Mouse (Mus musculus): ENCODE results near the gene Crip1. TPM values are rescaled to one million over a fixed set of nuclear protein-coding genes. Genes with fewer than 3 reads are reported as not detected.
A peak's percentile ranks its signal among the peaks of the same experiment; 100 is the strongest.
"Not testable (repeated sequence)": the region's sequence is repeated elsewhere in the genome, so short reads cannot be mapped to it uniquely, and the experiment has no call there.

Crip1 gene
- polyA plus RNA-seq, 1 experiment from 2014 or later = 102 TPM

- 0 out of 2 replicates have a peak overlapping the region, but pooled peaks have one; percentile 58 for H3K4me2 ChIP-seq
- H3K4me3 ChIP-seq (replicated peaks) = no peak overlapping the region
- H3K9ac ChIP-seq = no peak overlapping the region
- no peak for ATAC-seq (ENCODE audit: insufficient read depth)
- peaks cover 19% of the 10 kb centered on the region for H3K4me1 ChIP-seq (replicated peaks)
- H3K36me3 ChIP-seq (replicated peaks) = no peaks in the 10 kb centered on the region
- no peaks in the 10 kb centered on the region for H3K9me3 ChIP-seq (replicated peaks)
- 30% methylated on average over 4 of the region's 4 CpGs for WGBS (ENCODE audit: insufficient replicate concordance)
- H3K27ac ChIP-seq (replicated peaks) = no peak overlapping the region
- peaks cover 50% of the 10 kb centered on the region for H3K27me3 ChIP-seq
These were observed 40.9 kb downstream of the Crip1 start for GRCm38 (mm10) chr12:113187011-113187375.

DNA sequence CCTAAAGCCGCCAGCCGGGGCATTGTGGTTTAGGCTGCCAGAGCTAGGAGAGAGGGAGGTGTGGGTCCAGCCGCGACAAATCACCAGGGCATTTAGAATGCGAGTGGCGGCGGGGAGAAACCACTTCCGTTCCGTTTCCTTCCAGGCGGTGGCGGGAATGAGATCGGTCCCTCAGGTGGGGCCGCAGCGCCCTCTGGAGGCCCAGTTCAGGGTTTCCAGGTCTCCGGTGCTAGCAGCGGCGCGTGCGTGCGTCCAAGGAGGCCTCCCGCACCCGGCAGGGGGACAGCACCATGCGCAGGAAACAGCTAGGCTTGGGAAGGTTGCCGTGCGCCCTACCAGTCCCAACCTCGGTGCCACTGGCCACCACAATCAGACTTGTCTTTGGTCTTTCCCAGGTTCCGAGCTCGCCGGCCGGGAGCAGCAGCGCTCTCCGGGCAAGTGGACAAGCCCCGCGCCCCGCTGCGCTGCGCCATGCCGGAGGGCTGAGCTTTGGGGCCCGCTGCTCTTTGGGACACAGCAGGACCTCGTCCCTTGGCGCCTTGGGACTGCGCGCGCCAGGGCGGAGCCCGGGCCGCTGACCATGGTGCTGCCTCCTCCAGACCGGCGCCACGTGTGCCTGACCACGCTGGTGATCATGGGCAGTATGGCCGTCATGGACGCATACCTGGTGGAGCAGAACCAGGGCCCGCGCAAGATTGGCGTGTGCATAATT, 41.6 kb downstream of the Crip1 start:
- WGBS (ENCODE audit: insufficient replicate concordance) = 4% methylated on average over 56 of the region's 56 CpGs
- H3K27me3 ChIP-seq = peaks cover 50% of the 10 kb centered on the region
- no peaks in the 10 kb centered on the region for H3K9me3 ChIP-seq (replicated peaks)
- H3K27ac ChIP-seq (replicated peaks) = no peak overlapping the region
- no peak overlapping the region for H3K9ac ChIP-seq
- peaks cover 19% of the 10 kb centered on the region for H3K4me1 ChIP-seq (replicated peaks)
- ATAC-seq (ENCODE audit: insufficient read depth) = no peak
- no peaks in the 10 kb centered on the region for H3K36me3 ChIP-seq (replicated peaks)
- peak overlapping the region; percentile 58 for H3K4me2 ChIP-seq
- peak overlapping the region; percentile 15; the same call in 1 of the 2 replicates for H3K4me3 ChIP-seq (replicated peaks)

GRCm38 (mm10) chr12:113188349-113189055, 42.4 kb downstream of the Crip1 start:
- WGBS (ENCODE audit: insufficient replicate concordance) = 81% methylated on average over 51 of the region's 51 CpGs
- no peak overlapping the region for H3K4me2 ChIP-seq
- peaks cover 50% of the 10 kb centered on the region for H3K27me3 ChIP-seq
- no peak overlapping the region for H3K27ac ChIP-seq (replicated peaks)
- no peak for ATAC-seq (ENCODE audit: insufficient read depth)
- peaks cover 19% of the 10 kb centered on the region for H3K4me1 ChIP-seq (replicated peaks)
- no peaks in the 10 kb centered on the region for H3K9me3 ChIP-seq (replicated peaks)
- no peak overlapping the region for H3K9ac ChIP-seq
- H3K4me3 ChIP-seq (replicated peaks) = no peak overlapping the region
- H3K36me3 ChIP-seq (replicated peaks) = no peaks in the 10 kb centered on the region

DNA sequence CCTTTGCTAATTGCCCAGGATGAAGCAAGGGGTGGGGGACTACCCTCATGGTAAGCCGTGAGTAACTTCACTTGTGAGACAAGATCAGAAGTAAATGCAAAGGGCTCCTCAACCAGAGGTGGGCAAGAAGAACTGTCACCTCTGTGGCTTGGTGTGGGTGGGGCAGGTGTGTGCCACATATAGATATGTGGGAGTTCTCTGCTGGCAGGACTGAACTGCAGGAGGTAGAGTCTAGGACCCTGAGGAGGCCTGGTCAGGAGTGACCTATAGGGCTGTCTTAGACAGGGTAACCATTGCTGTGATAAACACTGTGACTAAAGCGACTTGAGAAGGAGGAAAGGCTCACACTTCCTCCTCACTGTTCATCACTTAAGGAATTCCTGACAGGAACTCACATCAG, 47.3 kb downstream of the Crip1 start:
- ATAC-seq (ENCODE audit: insufficient read depth) = no peak
- Histone ChIP-seq H3K4me3 (replicated peaks) (no peak overlapping the region), H3K9me3 (replicated peaks) (no peaks in the 10 kb centered on the region), H3K4me2 (no peak overlapping the region), H3K27ac (replicated peaks) (no peak overlapping the region), H3K36me3 (replicated peaks) (no peaks in the 10 kb centered on the region), H3K4me1 (replicated peaks) (no peaks in the 10 kb centered on the region), H3K27me3 (peaks cover 2% of the 10 kb centered on the region), H3K9ac (no peak overlapping the region)
- 33% methylated on average over 2 of the region's 2 CpGs for WGBS (ENCODE audit: insufficient replicate concordance)

- not testable (repeated sequence) for H3K27me3 ChIP-seq; H3K9me3 ChIP-seq (replicated peaks); H3K4me3 ChIP-seq (replicated peaks); H3K27ac ChIP-seq (replicated peaks); H3K36me3 ChIP-seq (replicated peaks); ATAC-seq (ENCODE audit: insufficient read depth); H3K9ac ChIP-seq; H3K4me1 ChIP-seq (replicated peaks); H3K4me2 ChIP-seq
- 91% methylated on average over 3 of the region's 6 CpGs for WGBS (ENCODE audit: insufficient replicate concordance)
These were observed 53.0 kb downstream of the Crip1 start for GRCm38 (mm10) chr12:113199132-113199531.

GRCm38 (mm10) chr12:113201301-113201700, 55.2 kb downstream of the Crip1 start:
- no peak overlapping the region for H3K4me3 ChIP-seq (replicated peaks)
- H3K27ac ChIP-seq (replicated peaks) = no peak overlapping the region
- ATAC-seq (ENCODE audit: insufficient read depth) = no peak
- no peaks in the 10 kb centered on the region for H3K4me1 ChIP-seq (replicated peaks)
- no peaks in the 10 kb centered on the region for H3K36me3 ChIP-seq (replicated peaks)
- no peaks in the 10 kb centered on the region for H3K27me3 ChIP-seq
- H3K4me2 ChIP-seq = no peak overlapping the region
- 71% methylated on average over 4 of the region's 4 CpGs for WGBS (ENCODE audit: insufficient replicate concordance)
- H3K9me3 ChIP-seq (replicated peaks) = no peaks in the 10 kb centered on the region
- no peak overlapping the region for H3K9ac ChIP-seq

DNA sequence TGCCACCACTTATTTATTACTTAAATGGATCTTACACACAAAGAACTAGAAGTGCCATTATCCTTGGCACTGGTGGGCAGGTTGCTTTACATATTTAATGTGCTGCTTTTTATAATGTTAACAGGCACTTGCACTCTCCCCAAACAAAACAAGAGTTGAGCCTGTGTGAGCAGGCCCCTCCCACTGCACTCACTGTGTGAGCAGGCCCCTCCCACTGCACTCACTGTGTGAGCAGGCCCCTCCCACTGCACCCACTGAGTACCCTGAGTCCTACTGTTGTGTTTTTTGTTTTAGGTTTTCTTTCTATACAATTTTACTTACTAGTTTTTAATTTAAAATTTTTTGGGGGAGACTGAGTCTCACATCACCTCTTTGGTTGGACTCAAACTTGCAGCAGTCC, 55.9 kb downstream of the Crip1 start:
- H3K36me3 ChIP-seq (replicated peaks) = no peaks in the 10 kb centered on the region
- no peaks in the 10 kb centered on the region for H3K9me3 ChIP-seq (replicated peaks)
- H3K27me3 ChIP-seq = no peaks in the 10 kb centered on the region
- no peak overlapping the region for H3K4me3 ChIP-seq (replicated peaks)
- no peak overlapping the region for H3K4me2 ChIP-seq
- no peak overlapping the region for H3K27ac ChIP-seq (replicated peaks)
- H3K9ac ChIP-seq = no peak overlapping the region
- no peaks in the 10 kb centered on the region for H3K4me1 ChIP-seq (replicated peaks)
- ATAC-seq (ENCODE audit: insufficient read depth) = no peak

Other genes with a start within 250 kb of the Crip1 start
- gene Jag2, start 216.5 kb upstream of the Crip1 start, polyA plus RNA-seq (2015; fragmentation: Nextera tagmentation; extraction: Ambion mirVana) = 0.21 and 0.32 TPM in 2 replicates
- gene Nudt14, start 204.2 kb upstream of the Crip1 start, polyA plus RNA-seq (2015; fragmentation: Nextera tagmentation; extraction: Ambion mirVana) = 14.1 and 14.3 TPM in 2 replicates
- gene Btbd6, start 169.8 kb upstream of the Crip1 start, polyA plus RNA-seq (2015; fragmentation: Nextera tagmentation; extraction: Ambion mirVana) = 5.5 and 5.8 TPM in 2 replicates
- 26.3 and 29.2 TPM in 2 replicates for gene Brf1, start 145.6 kb upstream of the Crip1 start, polyA plus RNA-seq (2015; fragmentation: Nextera tagmentation; extraction: Ambion mirVana)
- gene Pacs2, start 131.8 kb upstream of the Crip1 start, polyA plus RNA-seq (2015; fragmentation: Nextera tagmentation; extraction: Ambion mirVana) = 6.1 and 6.7 TPM in 2 replicates
- not detected in 2 replicates for gene Tex22, start 71.8 kb upstream of the Crip1 start, polyA plus RNA-seq (2015; fragmentation: Nextera tagmentation; extraction: Ambion mirVana)
- 3.8 and 4.4 TPM in 2 replicates for gene Mta1, start 48.0 kb upstream of the Crip1 start, polyA plus RNA-seq (2015; fragmentation: Nextera tagmentation; extraction: Ambion mirVana)
- gene Crip2, start 6.1 kb upstream of the Crip1 start, polyA plus RNA-seq (2015; fragmentation: Nextera tagmentation; extraction: Ambion mirVana) = 45.1 and 51.5 TPM in 2 replicates
- 11.3 and 11.5 TPM in 2 replicates for gene Tedc1, start 10.1 kb downstream of the Crip1 start, polyA plus RNA-seq (2015; fragmentation: Nextera tagmentation; extraction: Ambion mirVana)
- 0.33 and 0.54 TPM in 2 replicates for gene Tmem121, start 39.6 kb downstream of the Crip1 start, polyA plus RNA-seq (2015; fragmentation: Nextera tagmentation; extraction: Ambion mirVana)